Mouse (Mus musculus): ENCODE measurements at regions not wholly inside any gene's neighbourhood (a gene's known extent, or its start where the extent isn't known, plus 50 kb on each side); places are given as distances from the start of the nearest gene placed in this dataset.

GRCm38 (mm10) chr6:53765302-53765701 is 55.3 kb downstream of the Tril start:
- peak; percentile 28 for DNase-seq

- DNase-seq, result peak; percentile 54
These were observed 58.0 kb downstream of the Tril start for GRCm38 (mm10) chr6:53762586-53762985.

- DNase-seq, result peak; percentile 95
These were observed 60.0 kb downstream of the Tril start for GRCm38 (mm10) chr6:53760651-53761058.

GRCm38 (mm10) chr6:53759686-53760306 is 60.8 kb downstream of the Tril start:
- DNase-seq, result peak; percentile 60

GRCm38 (mm10) chr6:53754366-53754765 is 66.3 kb downstream of the Tril start:
- peak; percentile 66 for DNase-seq

GRCm38 (mm10) chr6:53750539-53750938 is 70.1 kb downstream of the Tril start:
- DNase-seq, result peak; percentile 81
